Mouse (Mus musculus) kidney, adult 2 months (tissue): ENCODE measurements around the gene Olfr657. TPM values are rescaled to one million over a fixed set of nuclear protein-coding genes. Genes with fewer than 3 reads are reported as not detected.

Experiments
- DNase-seq: peaks from one replicate; pipeline ENCODE4 v3.0.0; 2021
- H3K27ac ChIP-seq: fragments of 200-500 bp; 2 replicates; pipeline ENCODE4 v1.5.1; 2012; ENCODE audit warnings: low read depth, low read length, control low read depth, inconsistent platforms; ENCODE audit not compliant: insufficient read depth
- H3K27me3 ChIP-seq: fragments of 200-500 bp; replicated peaks from 2 replicates; pipeline ENCODE4 v1.6.1; 2012; ENCODE audit warnings: mild to moderate bottlenecking, moderate library complexity, low read length, inconsistent platforms; ENCODE audit not compliant: control insufficient read depth, insufficient read depth
- H3K36me3 ChIP-seq: fragments of 200-500 bp; 2 replicates; pipeline ENCODE4 v1.6.1; 2012; ENCODE audit warnings: mild to moderate bottlenecking, moderate library complexity, low read length, inconsistent platforms; ENCODE audit not compliant: control insufficient read depth, insufficient read depth
- H3K4me1 ChIP-seq: fragments of 200-500 bp; 2 replicates; pipeline ENCODE4 v1.6.1; 2011; ENCODE audit warnings: low read length; ENCODE audit not compliant: control insufficient read depth, insufficient read depth
- H3K4me3 ChIP-seq: fragments of 200-500 bp; 2 replicates; pipeline ENCODE4 v1.5.1; 2011; ENCODE audit warnings: mild to moderate bottlenecking, low read depth, low read length, control low read depth; ENCODE audit not compliant: insufficient read depth
- CTCF ChIP-seq: fragments of 200-500 bp; conservative IDR thresholded peaks from 2 replicates; pipeline ENCODE4 v1.5.1; 2011; ENCODE audit warnings: low read depth, mild to moderate bottlenecking, control low read depth, low read length, moderate library complexity, mixed read lengths; ENCODE audit not compliant: insufficient read depth, insufficient read length
- POLR2A ChIP-seq: fragments of 200-500 bp; IDR thresholded peaks from one replicate; pipeline ENCODE4 v1.6.1; 2011; ENCODE audit warnings: low read depth, low read length, control low read depth
- WGBS: fragments of 180-500 bp; shearing (Covaris S2); methylation state at CpG from one replicate; pipeline ENCODE4 v1.1.7; 2018; 5-methylcytosine and 5-hydroxymethylcytosine counted together
- polyA plus RNA-seq: library from polyadenylated mRNA; depleted of rRNA; stranded (reverse); fragments of >200 nt; gene quantifications from 2 replicates; pipeline ENCODE4 v1.2.3, GENCODE M21; 2012; rRNA removed

Olfr657 gene
- not detected in 2 replicates for polyA plus RNA-seq

DNA sequence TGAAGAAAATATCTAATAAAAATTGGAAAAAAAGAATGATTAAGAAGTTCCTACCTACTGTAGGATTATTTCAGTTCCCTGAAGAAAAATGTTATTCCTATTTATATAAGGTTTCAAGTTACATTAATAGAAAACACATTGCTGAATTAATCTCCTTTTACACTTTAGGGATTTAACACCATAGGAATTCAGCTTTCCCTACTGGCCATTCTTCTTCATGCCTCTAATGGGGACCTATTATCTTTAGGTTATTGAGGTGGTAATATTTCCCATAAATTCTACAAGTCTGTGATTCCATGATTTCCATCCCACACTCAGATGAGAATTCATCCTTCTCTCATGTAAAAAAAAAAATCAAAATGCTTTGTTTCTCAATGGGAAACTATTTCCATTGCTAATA is at the start of gene Olfr657:
Olfr657 (plus strand) TSS at position 301 of the 400 bp plus-strand sequence.
- TF ChIP-seq CTCF = no peak
- TF ChIP-seq POLR2A = no peak
- Histone ChIP-seq H3K27ac (no peak within 1 kb of the TSS), H3K4me1 (no peaks in the 10 kb centered on the region), H3K4me3 (no peak within 1 kb of the TSS), H3K27me3 (no peaks in the 10 kb centered on the region), H3K36me3 (no peaks in the 10 kb centered on the region)
- no peak for DNase-seq

DNA sequence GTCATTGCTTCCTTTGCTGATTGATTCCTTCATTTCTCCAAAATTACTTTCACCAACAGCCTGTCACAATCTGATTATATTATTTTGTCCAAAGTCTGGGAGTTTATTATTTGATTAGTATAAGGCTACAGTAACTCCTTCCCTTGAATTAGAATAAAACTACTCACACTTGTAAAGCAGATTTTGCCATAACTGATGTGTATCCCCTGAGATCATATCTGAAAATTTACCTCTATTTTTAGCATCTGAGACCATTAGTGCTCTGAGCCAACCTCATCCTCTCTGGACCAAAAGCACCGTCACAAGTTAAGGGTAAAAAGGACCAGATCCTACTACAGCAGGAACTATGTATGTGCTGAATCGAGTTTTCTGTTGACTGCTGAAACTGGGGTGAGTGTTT is 47.6 kb upstream of the Olfr657 start, which contains the start of gene Olfr653:
Olfr653 (plus strand) TSS at position 301 of the 400 bp plus-strand sequence.
- H3K4me3 ChIP-seq = no peak within 1 kb of the TSS
- no peak within 1 kb of the TSS for H3K27ac ChIP-seq
- H3K27me3 ChIP-seq = no peaks in the 10 kb centered on the region; the same call in 1 of the 2 replicates
- no peaks in the 10 kb centered on the region for H3K4me1 ChIP-seq
- 58% methylated on average over 2 of the region's 2 CpGs for WGBS
- no peaks in the 10 kb centered on the region for H3K36me3 ChIP-seq
- TF ChIP-seq POLR2A = no peak
- no peak for DNase-seq

DNA sequence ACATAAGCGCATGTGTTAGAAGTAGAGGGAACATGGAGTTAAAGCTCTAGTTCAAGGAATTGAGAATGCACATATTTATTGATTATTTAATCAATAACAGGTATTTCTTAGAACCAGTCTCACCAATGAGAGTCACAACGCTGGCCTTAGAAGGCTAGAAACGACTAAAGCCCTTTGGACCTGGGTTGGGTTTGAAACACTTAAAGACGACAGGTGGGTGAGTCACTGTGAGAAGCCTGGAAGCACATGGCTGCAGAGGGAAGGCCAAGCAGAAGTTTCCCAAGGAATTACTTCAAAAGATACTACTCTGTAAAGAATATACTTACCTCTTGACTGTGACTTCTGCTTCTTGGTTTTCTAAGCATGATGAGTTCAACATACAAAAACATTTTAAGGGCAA is 43.7 kb upstream of the Olfr657 start:
- TF ChIP-seq POLR2A = no peak
- TF ChIP-seq CTCF = no peak
- no peak overlapping the region for H3K27ac ChIP-seq

DNA sequence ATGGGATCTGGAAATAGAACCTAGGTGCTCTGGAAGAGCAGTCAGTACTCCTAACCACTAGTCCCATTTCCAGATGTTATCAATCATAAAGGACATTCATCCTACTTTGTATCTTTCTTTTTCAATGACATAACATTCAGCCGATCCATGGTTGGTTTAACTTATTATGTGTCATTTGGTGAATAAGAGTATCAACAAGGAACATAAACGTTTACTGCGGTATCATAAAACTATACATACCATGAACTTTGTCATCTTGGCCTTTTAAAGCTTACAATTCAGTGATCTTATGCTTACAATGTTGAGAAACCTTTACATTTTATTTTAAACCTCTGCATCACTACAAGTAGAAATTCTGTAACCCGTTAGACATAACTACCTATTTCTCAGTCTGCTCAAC is 43.2 kb upstream of the Olfr657 start:
- H3K27ac ChIP-seq = no peak overlapping the region
- WGBS = 79% methylated on average over 4 of the region's 4 CpGs

More for the DNA sequence above, 43.7 kb upstream of the Olfr657 start:
- H3K36me3 ChIP-seq = no peaks in the 10 kb centered on the region
- 89% methylated on average over 4 of the region's 4 CpGs for WGBS
- no peaks in the 10 kb centered on the region for H3K4me1 ChIP-seq
- H3K4me3 ChIP-seq = no peak overlapping the region
- DNase-seq = no peak
- no peaks in the 10 kb centered on the region for H3K27me3 ChIP-seq

DNA sequence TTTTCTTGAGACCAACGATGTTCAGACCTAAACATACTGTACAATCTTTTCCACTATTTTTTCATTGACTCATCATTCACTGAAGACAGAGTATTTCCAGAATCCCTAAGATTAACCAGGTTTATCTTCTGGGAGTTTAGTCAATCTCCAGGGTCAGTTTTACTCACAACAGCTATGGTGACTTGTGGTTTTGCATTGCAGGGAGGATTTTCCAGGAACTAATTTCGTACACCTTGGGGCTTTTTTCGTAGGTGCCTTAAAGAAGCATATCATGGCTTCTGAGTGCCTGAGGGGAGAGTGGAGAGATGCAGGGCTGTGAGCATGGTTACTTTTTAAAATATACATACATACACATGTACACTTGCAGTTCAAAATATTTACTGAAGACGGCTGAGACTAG is 37.9 kb upstream of the Olfr657 start, which contains the start of gene Olfr654:
Olfr654 (plus strand) TSS at position 301 of the 400 bp plus-strand sequence.
- Histone ChIP-seq H3K4me3 (no peak within 1 kb of the TSS), H3K27ac (no peak within 1 kb of the TSS), H3K4me1 (no peaks in the 10 kb centered on the region), H3K36me3 (no peaks in the 10 kb centered on the region), H3K27me3 (no peaks in the 10 kb centered on the region)
- TF ChIP-seq POLR2A = no peak
- no peak for TF ChIP-seq CTCF
- WGBS = 86% methylated on average over 4 of the region's 4 CpGs
- DNase-seq = no peak

More for the DNA sequence above, 43.2 kb upstream of the Olfr657 start:
- no peak for TF ChIP-seq POLR2A
- TF ChIP-seq CTCF = no peak
- H3K36me3 ChIP-seq = no peaks in the 10 kb centered on the region
- DNase-seq = no peak
- no peak overlapping the region for H3K4me3 ChIP-seq
- no peaks in the 10 kb centered on the region for H3K4me1 ChIP-seq
- H3K27me3 ChIP-seq = no peaks in the 10 kb centered on the region

DNA sequence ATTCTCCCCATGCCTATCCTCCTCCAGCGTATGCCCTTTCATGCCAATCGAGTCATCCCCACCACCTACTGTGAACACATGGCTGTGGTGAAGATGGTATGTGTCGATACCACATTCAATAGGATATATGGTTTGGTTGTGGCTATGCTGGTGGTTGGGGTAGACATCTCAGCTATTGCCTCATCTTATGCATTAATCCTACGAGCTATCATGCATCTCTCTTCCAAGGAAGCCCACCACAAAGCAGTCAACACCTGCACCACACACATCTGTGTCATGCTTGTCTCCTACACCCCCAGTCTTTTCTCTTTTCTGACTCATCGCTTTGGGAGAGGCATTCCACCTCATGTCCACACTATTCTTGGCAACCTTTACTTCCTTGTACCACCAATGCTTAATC is 36.3 kb upstream of the Olfr657 start:
- no peak for DNase-seq
- WGBS = 82% methylated on average over 5 of the region's 5 CpGs
- Histone ChIP-seq H3K27ac (no peak overlapping the region), H3K27me3 (no peaks in the 10 kb centered on the region), H3K4me3 (no peak overlapping the region), H3K36me3 (no peaks in the 10 kb centered on the region), H3K4me1 (no peaks in the 10 kb centered on the region)
- no peak for TF ChIP-seq POLR2A
- no peak for TF ChIP-seq CTCF

DNA sequence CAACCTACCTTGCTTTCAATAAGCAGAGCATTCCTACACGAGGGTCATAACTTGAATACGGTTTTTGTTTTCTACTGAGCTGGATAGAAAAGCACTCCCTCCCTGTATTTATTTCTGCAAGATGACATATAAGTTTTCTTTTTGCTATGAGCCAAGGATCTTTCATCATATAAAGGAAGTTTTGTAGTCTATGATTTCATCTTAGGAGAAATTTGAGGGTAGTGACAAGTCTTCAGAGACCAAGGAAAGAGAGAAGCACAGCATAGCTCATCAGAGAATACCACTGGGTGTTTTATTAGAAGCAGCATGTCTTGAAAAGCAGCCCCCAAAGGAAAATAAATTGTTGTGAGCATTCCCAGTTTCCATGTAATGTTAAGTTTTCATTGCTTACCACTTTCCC is 22.9 kb upstream of the Olfr657 start, which contains the start of gene Olfr655:
Olfr655 (minus strand) TSS at position 101 of the 400 bp plus-strand sequence.
- TF ChIP-seq POLR2A (no peak), CTCF (no peak)
- 84% methylated on average over 2 of the region's 2 CpGs for WGBS
- no peak for DNase-seq
- Histone ChIP-seq H3K4me1 (no peaks in the 10 kb centered on the region), H3K4me3 (no peak within 1 kb of the TSS), H3K36me3 (no peaks in the 10 kb centered on the region), H3K27me3 (no peaks in the 10 kb centered on the region), H3K27ac (no peak within 1 kb of the TSS)

DNA sequence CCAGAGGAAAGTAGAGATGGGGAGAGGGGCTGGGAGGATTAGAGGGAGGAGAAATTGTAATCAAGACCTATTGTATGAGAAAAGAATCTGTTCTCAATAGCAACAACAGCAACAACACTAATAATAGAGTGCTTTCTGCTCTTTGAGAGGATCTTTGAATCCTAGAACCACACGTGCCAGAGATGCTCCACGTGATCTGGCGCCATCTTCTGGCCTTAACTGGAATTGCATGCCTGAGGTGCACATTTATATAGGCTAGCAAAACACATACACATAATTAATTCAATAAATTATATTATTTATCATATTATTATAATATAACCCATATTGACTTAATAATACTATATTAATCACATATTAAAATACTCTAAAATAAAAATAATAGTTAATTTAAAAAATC is 21.4 kb upstream of the Olfr657 start:
- TF ChIP-seq POLR2A (no peak), CTCF (peak; percentile 83)
- WGBS = 6% methylated on average over 3 of the region's 3 CpGs
- no peak overlapping the region for H3K4me3 ChIP-seq

More for the DNA sequence above, 21.4 kb upstream of the Olfr657 start:
- H3K27ac ChIP-seq = no peak overlapping the region
- H3K27me3 ChIP-seq = no peaks in the 10 kb centered on the region
- no peaks in the 10 kb centered on the region for H3K4me1 ChIP-seq
- DNase-seq = peak; percentile 41
- no peaks in the 10 kb centered on the region for H3K36me3 ChIP-seq
